Mouse (Mus musculus) limb, embryonic 11.5 days (tissue): Measurements from ENCODE around the gene Uvrag. TPM values are rescaled to one million over a fixed set of nuclear protein-coding genes. Genes with fewer than 3 reads are reported as not detected.

Experiments
- ATAC-seq: fragments of 200-750 bp; cut with Nextera tagmentation; 2 replicates; pipeline ENCODE4 v1.8.0; 2017; ENCODE audit warnings: low read depth; ENCODE audit not compliant: insufficient number of reproducible peaks, low FRiP score, low TSS enrichment
- DNase-seq: peaks from one replicate; pipeline ENCODE4 v3.0.0-alpha.2; 2015; ENCODE audit warnings: low spot score
- H3K27ac ChIP-seq: fragments of 300-500 bp; sonication (generic); replicated peaks from 2 replicates; pipeline ENCODE4 v1.5.1; 2014; ENCODE audit warnings: low read depth, mild to moderate bottlenecking, low read length
- H3K27me3 ChIP-seq: fragments of 300-500 bp; sonication (generic); 2 replicates; pipeline ENCODE4 v1.6.1; 2014; ENCODE audit warnings: mild to moderate bottlenecking, low read length, mixed read lengths; ENCODE audit not compliant: control insufficient read depth, insufficient read depth
- H3K36me3 ChIP-seq: fragments of 300-500 bp; sonication (generic); 2 replicates; pipeline ENCODE4 v1.6.1; 2014; ENCODE audit warnings: mild to moderate bottlenecking, low read length, moderate library complexity, mixed read lengths; ENCODE audit not compliant: control insufficient read depth, insufficient read depth
- H3K4me1 ChIP-seq: fragments of 300-500 bp; sonication (generic); 2 replicates; pipeline ENCODE4 v1.6.1; 2014; ENCODE audit warnings: low read length, mixed read lengths; ENCODE audit not compliant: control insufficient read depth, insufficient read depth
- H3K4me2 ChIP-seq: fragments of 300-500 bp; sonication (generic); 2 replicates; pipeline ENCODE4 v1.6.1; 2014; ENCODE audit warnings: low read depth, mild to moderate bottlenecking, moderate library complexity; ENCODE audit not compliant: severe bottlenecking
- H3K4me3 ChIP-seq: fragments of 300-500 bp; sonication (generic); 2 replicates; pipeline ENCODE4 v1.5.1; 2014; ENCODE audit warnings: low read depth, low read length
- H3K9ac ChIP-seq: fragments of 300-500 bp; sonication (generic); 2 replicates; pipeline ENCODE4 v1.6.1; 2014; ENCODE audit warnings: mild to moderate bottlenecking, low read length
- H3K9me3 ChIP-seq: fragments of 300-500 bp; sonication (generic); 2 replicates; pipeline ENCODE4 v1.6.1; 2016; ENCODE audit warnings: low read length; ENCODE audit not compliant: control insufficient read depth
- WGBS: fragments of 180-500 bp; shearing (Covaris S2); extraction: QIAGEN DNeasy Blood & Tissue Kit; methylation state at CpG from one replicate; pipeline ENCODE4 v1.1.7; 2014; 5-methylcytosine and 5-hydroxymethylcytosine counted together
- polyA plus RNA-seq: library from polyadenylated mRNA; unstranded; fragments of >200 nt; fragmentation: Nextera tagmentation; extraction: Ambion mirVana; gene quantifications from 2 replicates; pipeline ENCODE4 v1.2.1, GENCODE M21; 2014

Gene Uvrag
- polyA plus RNA-seq, 1 experiment from 2014 or later = 11.8 TPM

- Histone ChIP-seq H3K36me3 (no peaks in the 10 kb centered on the region), H3K4me3 (no peak overlapping the region), H3K9ac (no peak overlapping the region), H3K4me2 (no peak overlapping the region), H3K27me3 (no peaks in the 10 kb centered on the region), H3K4me1 (peaks cover 8% of the 10 kb centered on the region), H3K9me3 (no peaks in the 10 kb centered on the region), H3K27ac (no peak overlapping the region)
- no peak for DNase-seq
- WGBS = 88% methylated on average over 5 of the region's 5 CpGs
- ATAC-seq = no peak
Measured at GRCm38 (mm10) chr7:98917407-98917806, 223.5 kb downstream of the Uvrag start.

- H3K4me3 ChIP-seq = no peak overlapping the region
- H3K4me1 ChIP-seq = peaks cover 8% of the 10 kb centered on the region
- H3K27ac ChIP-seq = no peak overlapping the region
- no peak for DNase-seq
- WGBS = 83% methylated on average over 6 of the region's 6 CpGs
- H3K9ac ChIP-seq = no peak overlapping the region
- no peaks in the 10 kb centered on the region for H3K36me3 ChIP-seq
- H3K4me2 ChIP-seq = no peak overlapping the region
- ATAC-seq = no peak
- H3K27me3 ChIP-seq = no peaks in the 10 kb centered on the region
- no peaks in the 10 kb centered on the region for H3K9me3 ChIP-seq
Measured at GRCm38 (mm10) chr7:98916581-98916980, 224.4 kb downstream of the Uvrag start.

- peaks cover 22% of the 10 kb centered on the region for H3K4me1 ChIP-seq
- WGBS = 67% methylated on average over 2 of the region's 2 CpGs
- H3K9ac ChIP-seq = no peak overlapping the region
- DNase-seq = no peak
- ATAC-seq = no peak
- no peak overlapping the region for H3K4me3 ChIP-seq
- no peaks in the 10 kb centered on the region for H3K36me3 ChIP-seq
- H3K4me2 ChIP-seq = no peak overlapping the region
- H3K9me3 ChIP-seq = no peaks in the 10 kb centered on the region
- H3K27me3 ChIP-seq = no peaks in the 10 kb centered on the region
- H3K27ac ChIP-seq = no peak overlapping the region
Measured at GRCm38 (mm10) chr7:98912953-98913360, 228.0 kb downstream of the Uvrag start.

- Histone ChIP-seq H3K4me1 (peaks cover 16% of the 10 kb centered on the region), H3K27me3 (no peaks in the 10 kb centered on the region), H3K36me3 (no peaks in the 10 kb centered on the region), H3K4me3 (no peak overlapping the region), H3K27ac (no peak overlapping the region), H3K4me2 (no peak overlapping the region), H3K9ac (no peak overlapping the region), H3K9me3 (no peaks in the 10 kb centered on the region)
- 41% methylated on average over 8 of the region's 8 CpGs for WGBS
- no peak for ATAC-seq
- no peak for DNase-seq
Measured at GRCm38 (mm10) chr7:98911276-98911675, 229.7 kb downstream of the Uvrag start.

- Histone ChIP-seq H3K4me3 (no peak overlapping the region), H3K9ac (no peak overlapping the region), H3K4me2 (no peak overlapping the region), H3K27me3 (no peaks in the 10 kb centered on the region), H3K36me3 (no peaks in the 10 kb centered on the region), H3K4me1 (peaks cover 22% of the 10 kb centered on the region), H3K27ac (no peak overlapping the region), H3K9me3 (no peaks in the 10 kb centered on the region)
- WGBS = 30% methylated on average over 11 of the region's 11 CpGs
- ATAC-seq (no peak), DNase-seq (no peak)
Measured at GRCm38 (mm10) chr7:98910712-98911111, 230.2 kb downstream of the Uvrag start.

- peaks cover 23% of the 10 kb centered on the region for H3K4me1 ChIP-seq
- H3K9ac ChIP-seq = no peak overlapping the region
- H3K36me3 ChIP-seq = no peaks in the 10 kb centered on the region
- 0 out of 2 replicates have a peak overlapping the region, but pooled peaks have one; percentile 8 for H3K27ac ChIP-seq
- H3K4me3 ChIP-seq = no peak overlapping the region
- H3K4me2 ChIP-seq = no peak overlapping the region
- WGBS = 52% methylated on average over 11 of the region's 11 CpGs
- no peak for ATAC-seq
- DNase-seq = no peak
- no peaks in the 10 kb centered on the region for H3K9me3 ChIP-seq
- no peaks in the 10 kb centered on the region for H3K27me3 ChIP-seq
Measured at GRCm38 (mm10) chr7:98910164-98910563, 230.8 kb downstream of the Uvrag start.

GRCm38 (mm10) chr7:98907476-98907875, 233.5 kb downstream of the Uvrag start:
- H3K9ac ChIP-seq = no peak overlapping the region
- no peaks in the 10 kb centered on the region for H3K36me3 ChIP-seq
- no peak for ATAC-seq
- H3K9me3 ChIP-seq = no peaks in the 10 kb centered on the region
- WGBS = 63% methylated on average over 4 of the region's 4 CpGs
- H3K4me2 ChIP-seq = no peak overlapping the region
- H3K4me1 ChIP-seq = peaks cover 41% of the 10 kb centered on the region
- no peak overlapping the region for H3K4me3 ChIP-seq
- no peak overlapping the region for H3K27ac ChIP-seq
- no peak for DNase-seq
- no peaks in the 10 kb centered on the region for H3K27me3 ChIP-seq

- no peak overlapping the region for H3K9ac ChIP-seq
- H3K4me2 ChIP-seq = no peak overlapping the region
- no peaks in the 10 kb centered on the region for H3K9me3 ChIP-seq
- no peaks in the 10 kb centered on the region for H3K36me3 ChIP-seq
- H3K4me3 ChIP-seq = no peak overlapping the region
- no peaks in the 10 kb centered on the region for H3K27me3 ChIP-seq
- no peak for DNase-seq
- peaks cover 29% of the 10 kb centered on the region for H3K4me1 ChIP-seq
- 0 out of 2 replicates have a peak, but pooled peaks have one; percentile 51 for ATAC-seq
- WGBS = 40% methylated on average over 21 of the region's 21 CpGs
- H3K27ac ChIP-seq = no peak overlapping the region
Measured at GRCm38 (mm10) chr7:98904659-98905362, 236.1 kb downstream of the Uvrag start.

- DNase-seq (no peak), ATAC-seq (no peak)
- H3K9ac ChIP-seq = no peak overlapping the region
- peaks cover 29% of the 10 kb centered on the region for H3K4me1 ChIP-seq
- no peak overlapping the region for H3K27ac ChIP-seq
- H3K4me2 ChIP-seq = no peak overlapping the region
- H3K9me3 ChIP-seq = no peaks in the 10 kb centered on the region
- H3K36me3 ChIP-seq = no peaks in the 10 kb centered on the region
- H3K27me3 ChIP-seq = no peaks in the 10 kb centered on the region
- H3K4me3 ChIP-seq = no peak overlapping the region
- WGBS = 23% methylated on average over 5 of the region's 5 CpGs
Measured at GRCm38 (mm10) chr7:98903884-98904283, 237.1 kb downstream of the Uvrag start.
